ENCODE assay signal across 8 mouse cellular contexts in the genomic region with DNA sequence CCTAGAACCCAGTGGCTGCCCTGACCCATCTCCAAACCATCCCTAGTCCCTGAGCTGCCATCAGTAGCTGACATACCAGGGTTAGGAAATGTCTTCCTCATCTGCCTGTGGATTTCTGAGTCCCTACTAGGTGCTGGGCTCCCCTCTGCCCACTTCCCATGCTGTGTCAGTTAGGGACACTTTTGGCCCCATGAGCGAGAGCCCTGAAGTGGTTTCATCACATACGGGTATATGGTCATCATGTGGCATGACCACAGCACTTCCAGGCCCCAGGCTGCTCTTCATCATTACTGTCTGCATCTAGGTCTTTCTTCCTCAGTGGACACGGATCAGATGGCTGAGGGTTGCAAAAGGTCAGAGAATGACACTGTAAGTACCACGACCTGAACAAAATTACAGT. TPM values are rescaled to one million over a fixed set of nuclear protein-coding genes. Genes with fewer than 3 reads are reported as not detected.
DNase-seq lines count a peak whose midpoint lies in the region; ATAC-seq and TF ChIP-seq lines count a peak whose summit lies in the region.

A gene (plus strand): TSS at position 301 of the 400 bp plus-strand sequence.

- DNase-seq in kidney, postnatal 0 days (ENCODE audit: low spot score): no peak
- no peak for DNase-seq in kidney, adult 18-20 months
- no peak for DNase-seq in gonadal fat pad, adult 2 months (ENCODE audit: low read depth)
- no peak for DNase-seq in layer of hippocampus, postnatal 14 days (ENCODE audit: low spot score in 2 of 2)
- no peak for DNase-seq in urinary bladder, postnatal 14 days (ENCODE audit: low spot score)
- DNase-seq in ovary, postnatal 14 days (ENCODE audit: low spot score): no peak

- no peak within 1 kb of the TSS for H3K4me3 ChIP-seq in kidney, postnatal 0 days (replicated peaks; ENCODE audit: low read depth, low read length)
- H3K4me3 ChIP-seq in bone marrow macrophage, adult 2 months (ENCODE audit: insufficient read depth, low read length): no peak within 1 kb of the TSS
- H3K4me3 ChIP-seq in midbrain, embryonic 15.5 days: no peak within 1 kb of the TSS

- WGBS in kidney, postnatal 0 days: 67% methylated on average over 4 of the region's 4 CpGs
- 74% methylated on average over 4 of the region's 4 CpGs for WGBS in midbrain, embryonic 15.5 days

- no peak for TF ChIP-seq POLR2A in bone marrow macrophage, adult 2 months (IDR thresholded peaks at IDR 0.05; ENCODE audit: borderline replicate concordance, low read depth, low read length)

- H3K9me3 ChIP-seq in kidney, postnatal 0 days (replicated peaks; ENCODE audit: low read length): no peaks in the 10 kb centered on the region
- H3K9me3 ChIP-seq in midbrain, embryonic 15.5 days: no peaks in the 10 kb centered on the region

- no peaks in the 10 kb centered on the region for H3K27me3 ChIP-seq in kidney, postnatal 0 days (ENCODE audit: insufficient read depth, low read length)
- H3K27me3 ChIP-seq in midbrain, embryonic 15.5 days (replicated peaks): no peaks in the 10 kb centered on the region

- no peak within 1 kb of the TSS for H3K27ac ChIP-seq in kidney, postnatal 0 days
- peak within 1 kb of the TSS; percentile 24 for H3K27ac ChIP-seq in bone marrow macrophage, adult 2 months (ENCODE audit: insufficient read depth, low read depth, low read length)
- no peak within 1 kb of the TSS for H3K27ac ChIP-seq in midbrain, embryonic 15.5 days

- H3K4me1 ChIP-seq in kidney, postnatal 0 days (replicated peaks; ENCODE audit: insufficient read depth, low read length): peaks cover 16% of the 10 kb centered on the region; the same call in 1 of the 2 replicates
- H3K4me1 ChIP-seq in bone marrow macrophage, adult 2 months (ENCODE audit: control insufficient read depth, insufficient read depth, low read length): peaks cover 65% of the 10 kb centered on the region
- peaks cover 18% of the 10 kb centered on the region for H3K4me1 ChIP-seq in midbrain, embryonic 15.5 days

- no peak within 1 kb of the TSS for H3K9ac ChIP-seq in kidney, postnatal 0 days (ENCODE audit: low read depth, low read length)
- no peak within 1 kb of the TSS for H3K9ac ChIP-seq in midbrain, embryonic 15.5 days

- no peaks in the 10 kb centered on the region for H3K36me3 ChIP-seq in kidney, postnatal 0 days (ENCODE audit: insufficient read depth, low read length)
- no peaks in the 10 kb centered on the region for H3K36me3 ChIP-seq in midbrain, embryonic 15.5 days (replicated peaks)

- no peak for TF ChIP-seq CTCF in kidney, postnatal 0 days (IDR thresholded peaks at IDR 0.05; ENCODE audit: low read depth)
- TF ChIP-seq CTCF in bone marrow macrophage, adult 2 months (IDR thresholded peaks at IDR 0.05; ENCODE audit: low read depth, low read length): no peak

- no peak for ATAC-seq in kidney, postnatal 0 days (replicated peaks; ENCODE audit: low FRiP score, low read depth)
- ATAC-seq in midbrain, embryonic 15.5 days (replicated peaks): no peak

- H3K4me2 ChIP-seq in kidney, postnatal 0 days (ENCODE audit: low read length): no peak within 1 kb of the TSS
- H3K4me2 ChIP-seq in midbrain, embryonic 15.5 days: no peak within 1 kb of the TSS

RNA-seq across cellular contexts. Expression of the gene that starts here (rescaled TPM):
- 29.9 and 33.4 TPM in 2 replicates for polyA plus RNA-seq in kidney, postnatal 0 days (2015; fragmentation: Nextera tagmentation; extraction: Ambion mirVana)
- 28.1 and 29.1 TPM in 2 replicates for polyA plus RNA-seq in bone marrow macrophage, adult 2 months (2012; ENCODE audit: insufficient read depth, insufficient read length, missing spikeins)
- polyA plus RNA-seq in gonadal fat pad, adult 2 months (2012; rRNA removed): 51.1 and 54.9 TPM in 2 replicates
- total RNA-seq in layer of hippocampus, postnatal 14 days (2021): 10 to 100 TPM; 25.4 to 26.2 TPM
- 36.5 and 37.5 TPM in 2 replicates for polyA plus RNA-seq in midbrain, embryonic 15.5 days (2015; fragmentation: Nextera tagmentation; extraction: Ambion mirVana)
